9 mouse cellular contexts compared by ENCODE assay signal in genomic region chr2:101652921-101653597, GRCm38 (mm10). TPM values are rescaled to one million over a fixed set of nuclear protein-coding genes. Genes with fewer than 3 reads are reported as not detected.
A peak's percentile ranks its signal among the peaks of the same experiment; 100 is the strongest.
DNase-seq lines count a peak whose midpoint lies in the region; ATAC-seq and TF ChIP-seq lines count a peak whose summit lies in the region.
"Had no signal": no experiment of that assay in that cellular context is flagged by ENCODE, and none has a peak within 500 bp of the region (broad histone marks: within the 10 kb centered on the region; RNA-seq: fewer than 3 reads in every experiment).

No protein-coding gene starts in this region.

- WGBS in embryonic facial prominence, embryonic 13.5 days = 17% methylated on average over 14 of the region's 14 CpGs
- WGBS in liver, embryonic 15.5 days (ENCODE audit: insufficient replicate concordance) = 13% methylated on average over 14 of the region's 14 CpGs
- WGBS in neural tube, embryonic 13.5 days = 19% methylated on average over 14 of the region's 14 CpGs
- 21% methylated on average over 14 of the region's 14 CpGs for WGBS in thymus, adult 2 months

- peak overlapping the region; percentile 61 for H3K4me2 ChIP-seq in embryonic facial prominence, embryonic 13.5 days
- H3K4me2 ChIP-seq in liver, embryonic 15.5 days = peak overlapping the region; percentile 52
- peak overlapping the region; percentile 61 for H3K4me2 ChIP-seq in neural tube, embryonic 13.5 days

- H3K27me3 ChIP-seq in embryonic facial prominence, embryonic 13.5 days = peaks cover 14% of the 10 kb centered on the region; the same call in 1 of the 2 replicates
- H3K27me3 ChIP-seq in liver, embryonic 15.5 days = no peaks in the 10 kb centered on the region; the same call in 1 of the 2 replicates
- H3K27me3 ChIP-seq in neural tube, embryonic 13.5 days = peaks cover 3% of the 10 kb centered on the region; the same call in 1 of the 2 replicates
- H3K27me3 ChIP-seq in thymus, adult 2 months (ENCODE audit: control insufficient read depth, insufficient read depth, low read length) = no peaks in the 10 kb centered on the region

- 0 out of 2 replicates have a peak, but pooled peaks have one; percentile 18 for ATAC-seq in embryonic facial prominence, embryonic 13.5 days (ENCODE audit: insufficient number of reproducible peaks, insufficient read depth, low FRiP score, low TSS enrichment, low read depth)
- no peak for ATAC-seq in liver, embryonic 15.5 days (ENCODE audit: insufficient read depth)
- ATAC-seq in neural tube, embryonic 13.5 days (ENCODE audit: low read depth) = peak; percentile 88

- TF ChIP-seq CTCF in thymus, adult 2 months (IDR thresholded peaks at IDR 0.05; ENCODE audit: borderline replicate concordance, control insufficient read depth, extremely low read depth, insufficient read depth, low read length, poor library complexity) = no peak

- DNase-seq in CD4-positive, CD25-positive, alpha-beta regulatory T cell, adult 2 months (ENCODE audit: low read depth, low spot score) = peak; percentile 81
- DNase-seq in adrenal gland, postnatal 4 days (ENCODE audit: low spot score in 2 of 2) = peak; percentile 30 to 56
- peak; percentile 69 to 87 for DNase-seq in heart, postnatal 10 days
- DNase-seq in kidney, postnatal 4 days = peak; percentile 89 to 90
- DNase-seq in thymus, adult 2 months = peak; percentile 84

- peak overlapping the region; percentile 52; the same call in 1 of the 2 replicates for H3K9ac ChIP-seq in embryonic facial prominence, embryonic 13.5 days
- H3K9ac ChIP-seq in liver, embryonic 15.5 days = no peak overlapping the region
- peak overlapping the region; percentile 55; the same call in 1 of the 2 replicates for H3K9ac ChIP-seq in neural tube, embryonic 13.5 days

- H3K36me3 ChIP-seq in embryonic facial prominence, embryonic 13.5 days = no peaks in the 10 kb centered on the region
- no peaks in the 10 kb centered on the region for H3K36me3 ChIP-seq in liver, embryonic 15.5 days (replicated peaks)
- no peaks in the 10 kb centered on the region for H3K36me3 ChIP-seq in neural tube, embryonic 13.5 days
- no peaks in the 10 kb centered on the region for H3K36me3 ChIP-seq in thymus, adult 2 months (ENCODE audit: control insufficient read depth, insufficient read depth, low read length)

- H3K9me3 ChIP-seq in embryonic facial prominence, embryonic 13.5 days = no peaks in the 10 kb centered on the region
- no peaks in the 10 kb centered on the region for H3K9me3 ChIP-seq in liver, embryonic 15.5 days (replicated peaks)
- no peaks in the 10 kb centered on the region for H3K9me3 ChIP-seq in neural tube, embryonic 13.5 days

- H3K4me3 ChIP-seq in embryonic facial prominence, embryonic 13.5 days = peak overlapping the region; percentile 26
- 0 out of 2 replicates have a peak overlapping the region, but pooled peaks have one; percentile 4 for H3K4me3 ChIP-seq in liver, embryonic 15.5 days (replicated peaks)
- H3K4me3 ChIP-seq in neural tube, embryonic 13.5 days = peak overlapping the region; percentile 27
- H3K4me3 ChIP-seq in thymus, adult 2 months (ENCODE audit: control insufficient read depth, insufficient read depth, low read length) = peak overlapping the region; percentile 25
- H3K4me3 ChIP-seq: erythroblast, embryonic 14.5 days had no signal

- H3K4me1 ChIP-seq in embryonic facial prominence, embryonic 13.5 days = peaks cover 23% of the 10 kb centered on the region
- peaks cover 6% of the 10 kb centered on the region; the same call in 1 of the 2 replicates for H3K4me1 ChIP-seq in liver, embryonic 15.5 days (replicated peaks)
- H3K4me1 ChIP-seq in neural tube, embryonic 13.5 days (replicated peaks) = peaks cover 16% of the 10 kb centered on the region
- H3K4me1 ChIP-seq in thymus, adult 2 months (replicated peaks; ENCODE audit: control insufficient read depth, insufficient read depth, low read length) = peaks cover 11% of the 10 kb centered on the region

- intact Hi-C loops in heart, postnatal 10 days (cut with DNase I) = loop anchor here (1.0 to 2.0 kb wide), 3 partner anchors 54 to 181 kb away; no protein-coding TSS in a partner anchor

- TF ChIP-seq POLR2A in thymus, adult 2 months (IDR thresholded peaks at IDR 0.05; ENCODE audit: control insufficient read depth, extremely low read depth, insufficient read depth, low read length, poor library complexity) = no peak

- no peak overlapping the region for H3K27ac ChIP-seq in embryonic facial prominence, embryonic 13.5 days
- H3K27ac ChIP-seq in liver, embryonic 15.5 days (replicated peaks) = no peak overlapping the region
- H3K27ac ChIP-seq in neural tube, embryonic 13.5 days (replicated peaks) = no peak overlapping the region
- peak overlapping the region; percentile 39; the same call in 1 of the 2 replicates for H3K27ac ChIP-seq in thymus, adult 2 months (ENCODE audit: control insufficient read depth, insufficient read depth, low read length)

RNA-seq across cellular contexts. Expression of gene B230118H07Rik, which starts 3.7 kb away (rescaled TPM):
- 10 to 100 TPM; 30.9 to 41.7 TPM for total RNA-seq in adrenal gland, postnatal 4 days (2021)
- polyA plus RNA-seq in embryonic facial prominence, embryonic 13.5 days (2015; fragmentation: Nextera tagmentation; extraction: Ambion mirVana) = 59.5 and 68.3 TPM in 2 replicates
- 10 to 100 TPM; 54.1 to 59.9 TPM for total RNA-seq in heart, postnatal 10 days (2021)
- polyA plus RNA-seq in liver, embryonic 15.5 days (2015; fragmentation: Nextera tagmentation; extraction: Ambion mirVana) = 12.2 and 14.9 TPM in 2 replicates
- polyA plus RNA-seq in neural tube, embryonic 13.5 days (2015; fragmentation: Nextera tagmentation; extraction: Ambion mirVana) = 60.5 and 66.7 TPM in 2 replicates
- 2.8 and 3.4 TPM in 2 replicates for polyA plus RNA-seq in thymus, adult 2 months (2012; rRNA removed)

RNA-seq across cellular contexts. Expression of gene Rag1, which starts 3.8 kb away (rescaled TPM):
- total RNA-seq in adrenal gland, postnatal 4 days (2021) = under 1 TPM; 0.17 to 0.31 TPM
- polyA plus RNA-seq in embryonic facial prominence, embryonic 13.5 days (2015; fragmentation: Nextera tagmentation; extraction: Ambion mirVana) = 0.10 and 0.12 TPM in 2 replicates
- total RNA-seq in heart, postnatal 10 days (2021) = 1 to 10 TPM in 1 of 2 experiments, under 1 TPM in 1; 0.94 to 2.4 TPM
- polyA plus RNA-seq in liver, embryonic 15.5 days (2015; fragmentation: Nextera tagmentation; extraction: Ambion mirVana) = 0.28 and 0.44 TPM in 2 replicates
- 0.04 TPM in 2 replicates for polyA plus RNA-seq in neural tube, embryonic 13.5 days (2015; fragmentation: Nextera tagmentation; extraction: Ambion mirVana)
- polyA plus RNA-seq in thymus, adult 2 months (2012; rRNA removed) = 330 and 350 TPM in 2 replicates
- polyA plus RNA-seq: erythroblast, embryonic 14.5 days had no signal

RNA-seq across cellular contexts. Expression of gene Traf6, which starts 25.2 kb away (rescaled TPM):
- 10 to 100 TPM; 26.2 to 26.5 TPM for total RNA-seq in adrenal gland, postnatal 4 days (2021)
- polyA plus RNA-seq in embryonic facial prominence, embryonic 13.5 days (2015; fragmentation: Nextera tagmentation; extraction: Ambion mirVana) = 8.8 and 10.2 TPM in 2 replicates
- total RNA-seq in heart, postnatal 10 days (2021) = 10 to 100 TPM; 13.5 to 14.5 TPM
- 3.2 and 3.4 TPM in 2 replicates for polyA plus RNA-seq in liver, embryonic 15.5 days (2015; fragmentation: Nextera tagmentation; extraction: Ambion mirVana)
- polyA plus RNA-seq in neural tube, embryonic 13.5 days (2015; fragmentation: Nextera tagmentation; extraction: Ambion mirVana) = 6.6 and 7.3 TPM in 2 replicates
- polyA plus RNA-seq in thymus, adult 2 months (2012; rRNA removed) = 31.9 and 34.5 TPM in 2 replicates

RNA-seq across cellular contexts. Expression of gene Rag2, which starts 28.5 kb away (rescaled TPM):
- total RNA-seq in adrenal gland, postnatal 4 days (2021) = not detected
- polyA plus RNA-seq in embryonic facial prominence, embryonic 13.5 days (2015; fragmentation: Nextera tagmentation; extraction: Ambion mirVana) = not detected in 2 replicates
- total RNA-seq in heart, postnatal 10 days (2021) = under 1 TPM; 0.12 to 0.17 TPM
- 0.56 and 0.62 TPM in 2 replicates for polyA plus RNA-seq in liver, embryonic 15.5 days (2015; fragmentation: Nextera tagmentation; extraction: Ambion mirVana)
- polyA plus RNA-seq in neural tube, embryonic 13.5 days (2015; fragmentation: Nextera tagmentation; extraction: Ambion mirVana) = 0.07 TPM in 1 of 2 replicates, not detected in the other
- 41.8 and 55.7 TPM in 2 replicates for polyA plus RNA-seq in thymus, adult 2 months (2012; rRNA removed)
- polyA plus RNA-seq: erythroblast, embryonic 14.5 days had no signal

Comparison
In these comparisons a context has a peak if more than half of its experiments do, and no peak if none do; other contexts are left out.
1. RNA of gene Rag1, which starts 3.8 kb away (polyA plus RNA-seq): 330 to 350 TPM in thymus, adult 2 months; 0.28 to 0.44 TPM in liver, embryonic 15.5 days, 0.10 to 0.12 TPM in embryonic facial prominence, embryonic 13.5 days and 0.04 TPM in neural tube, embryonic 13.5 days; every median in the first group is over 100 times any median in the second.
2. Peak in every context shown above with its lines, with median percentiles within 50 percentile points of each other: DNase-seq, H3K4me2 ChIP-seq and H3K4me3 ChIP-seq.